Mouse (Mus musculus): ENCODE measurements around the gene B4galt3. TPM values are rescaled to one million over a fixed set of nuclear protein-coding genes. Genes with fewer than 3 reads are reported as not detected.

The B4galt3 gene
- polyA plus RNA-seq, 1 experiment from 2014 or later, result 113 TPM

- H3K4me1 ChIP-seq (ENCODE audit: control insufficient read depth, insufficient read depth, low read length), result 0 out of 2 replicates have a peak, but pooled peaks cover 1% of the 10 kb centered on the region
- 96% methylated on average over 1 of the region's 1 CpGs for WGBS
- ATAC-seq, result no peak
These were observed 42.2 kb upstream of the B4galt3 start for GRCm38 (mm10) chr1:171227879-171228278.

GRCm38 (mm10) chr1:171229750-171230149, 40.4 kb upstream of the B4galt3 start:
- 29% methylated on average over 6 of the region's 6 CpGs for WGBS
- no peak for ATAC-seq

More at GRCm38 (mm10) chr1:171227879-171228278, 42.2 kb upstream of the B4galt3 start:
- Histone ChIP-seq H3K4me3 (ENCODE audit: low read depth, low read length) (no peak overlapping the region), H3K27me3 (ENCODE audit: control insufficient read depth, insufficient read depth, low read depth, low read length) (no peaks in the 10 kb centered on the region), H3K27ac (ENCODE audit: low read length) (no peak overlapping the region), H3K36me3 (ENCODE audit: control insufficient read depth, insufficient read depth, low read length) (no peaks in the 10 kb centered on the region), H3K9me3 (replicated peaks; ENCODE audit: control insufficient read depth, low read length, poor library complexity, severe bottlenecking) (no peaks in the 10 kb centered on the region), H3K4me2 (ENCODE audit: low read length) (no peak overlapping the region), H3K9ac (ENCODE audit: low read depth, low read length) (no peak overlapping the region)

DNA sequence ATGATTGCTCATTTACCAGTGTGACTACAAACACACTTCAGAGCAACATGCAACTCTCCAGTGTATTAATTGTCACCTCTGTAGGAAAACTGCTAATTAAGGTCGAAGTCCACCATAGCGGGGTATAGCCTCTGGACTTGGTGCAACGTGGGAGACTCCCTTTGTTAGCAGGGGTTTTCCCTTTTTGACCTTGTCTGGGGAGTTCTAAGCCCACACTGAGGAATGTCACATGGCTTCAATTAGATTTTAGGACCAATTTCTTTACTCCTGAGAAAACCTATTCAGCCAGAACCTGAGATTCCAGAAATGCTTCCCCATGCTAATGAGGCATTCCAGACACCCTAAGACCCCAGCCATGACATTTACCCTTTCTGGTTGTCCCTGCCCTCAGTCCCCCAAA, 39.9 kb upstream of the B4galt3 start:
- Histone ChIP-seq H3K4me3 (ENCODE audit: low read depth, low read length) (no peak overlapping the region), H3K9me3 (replicated peaks; ENCODE audit: control insufficient read depth, low read length, poor library complexity, severe bottlenecking) (no peaks in the 10 kb centered on the region), H3K36me3 (ENCODE audit: control insufficient read depth, insufficient read depth, low read length) (peaks cover 5% of the 10 kb centered on the region), H3K9ac (ENCODE audit: low read depth, low read length) (no peak overlapping the region), H3K4me2 (ENCODE audit: low read length) (no peak overlapping the region), H3K4me1 (ENCODE audit: control insufficient read depth, insufficient read depth, low read length) (no peaks in the 10 kb centered on the region), H3K27me3 (ENCODE audit: control insufficient read depth, insufficient read depth, low read depth, low read length) (no peaks in the 10 kb centered on the region), H3K27ac (ENCODE audit: low read length) (no peak overlapping the region)
- 60% methylated on average over 3 of the region's 3 CpGs for WGBS
- no peak for ATAC-seq

More at GRCm38 (mm10) chr1:171229750-171230149, 40.4 kb upstream of the B4galt3 start:
- Histone ChIP-seq H3K27me3 (ENCODE audit: control insufficient read depth, insufficient read depth, low read depth, low read length) (no peaks in the 10 kb centered on the region), H3K4me1 (ENCODE audit: control insufficient read depth, insufficient read depth, low read length) (no peaks in the 10 kb centered on the region), H3K9me3 (replicated peaks; ENCODE audit: control insufficient read depth, low read length, poor library complexity, severe bottlenecking) (no peaks in the 10 kb centered on the region), H3K9ac (ENCODE audit: low read depth, low read length) (no peak overlapping the region), H3K36me3 (ENCODE audit: control insufficient read depth, insufficient read depth, low read length) (peaks cover under 1% of the 10 kb centered on the region), H3K4me3 (ENCODE audit: low read depth, low read length) (no peak overlapping the region), H3K27ac (ENCODE audit: low read length) (no peak overlapping the region), H3K4me2 (ENCODE audit: low read length) (no peak overlapping the region)

GRCm38 (mm10) chr1:171231844-171232243, 38.3 kb upstream of the B4galt3 start:
- Histone ChIP-seq H3K4me1 (ENCODE audit: control insufficient read depth, insufficient read depth, low read length) (no peaks in the 10 kb centered on the region), H3K4me2 (ENCODE audit: low read length) (no peak overlapping the region), H3K4me3 (ENCODE audit: low read depth, low read length) (no peak overlapping the region), H3K9me3 (replicated peaks; ENCODE audit: control insufficient read depth, low read length, poor library complexity, severe bottlenecking) (no peaks in the 10 kb centered on the region), H3K9ac (ENCODE audit: low read depth, low read length) (no peak overlapping the region), H3K27me3 (ENCODE audit: control insufficient read depth, insufficient read depth, low read depth, low read length) (no peaks in the 10 kb centered on the region), H3K27ac (ENCODE audit: low read length) (no peak overlapping the region), H3K36me3 (ENCODE audit: control insufficient read depth, insufficient read depth, low read length) (peaks cover 18% of the 10 kb centered on the region)
- 74% methylated on average over 4 of the region's 4 CpGs for WGBS
- ATAC-seq, result no peak

GRCm38 (mm10) chr1:171232348-171232747, 37.8 kb upstream of the B4galt3 start:
- Histone ChIP-seq H3K4me3 (ENCODE audit: low read depth, low read length) (no peak overlapping the region), H3K4me1 (ENCODE audit: control insufficient read depth, insufficient read depth, low read length) (no peaks in the 10 kb centered on the region), H3K27me3 (ENCODE audit: control insufficient read depth, insufficient read depth, low read depth, low read length) (no peaks in the 10 kb centered on the region), H3K36me3 (ENCODE audit: control insufficient read depth, insufficient read depth, low read length) (peaks cover 21% of the 10 kb centered on the region), H3K27ac (ENCODE audit: low read length) (no peak overlapping the region), H3K9ac (ENCODE audit: low read depth, low read length) (no peak overlapping the region), H3K9me3 (replicated peaks; ENCODE audit: control insufficient read depth, low read length, poor library complexity, severe bottlenecking) (no peaks in the 10 kb centered on the region), H3K4me2 (ENCODE audit: low read length) (no peak overlapping the region)
- ATAC-seq, result no peak
- 89% methylated on average over 5 of the region's 5 CpGs for WGBS

DNA sequence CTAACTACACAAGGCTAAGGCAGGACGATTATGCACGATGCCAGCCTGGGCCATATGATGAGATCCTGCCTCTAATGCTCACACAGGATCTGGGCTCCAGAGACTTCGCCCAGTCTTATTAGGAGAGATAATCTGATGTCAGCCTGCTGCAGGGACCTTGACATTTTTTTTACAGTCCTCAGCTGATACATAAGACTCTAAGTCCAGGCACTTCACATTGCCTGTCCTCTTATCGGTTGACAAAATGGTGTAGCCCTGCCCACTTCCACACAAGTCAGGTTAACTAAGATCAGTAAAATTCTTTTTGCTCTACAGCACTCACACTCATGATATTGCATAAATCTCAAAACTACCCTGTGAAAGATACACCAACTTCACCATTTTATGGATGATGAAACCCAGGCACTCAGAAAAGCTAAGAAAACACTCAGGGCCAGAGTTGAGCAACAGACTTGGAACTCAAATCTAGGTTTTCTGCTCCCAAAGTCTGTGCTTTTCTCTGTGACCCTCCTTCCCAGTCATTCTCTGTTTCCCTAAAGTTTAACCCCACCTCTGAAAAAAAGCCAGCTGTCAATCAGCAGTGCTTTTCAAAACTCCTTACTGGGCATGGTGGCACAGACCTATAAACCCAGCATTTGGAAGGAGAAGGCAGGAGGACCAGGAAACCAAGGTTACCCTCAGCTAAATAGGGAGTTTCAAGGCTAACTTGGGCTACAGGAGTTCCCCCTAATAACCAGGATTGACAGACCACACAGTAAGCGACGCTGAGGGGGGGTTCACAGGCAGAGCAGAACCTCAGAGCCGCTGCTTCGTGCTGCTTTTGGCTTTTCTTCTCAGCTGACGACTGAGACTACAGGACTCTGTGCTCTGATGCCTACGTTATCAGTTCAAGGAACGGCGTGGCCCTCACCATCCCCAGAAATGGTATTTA, 37.1 kb upstream of the B4galt3 start:
- Histone ChIP-seq H3K4me1 (ENCODE audit: control insufficient read depth, insufficient read depth, low read length) (no peaks in the 10 kb centered on the region), H3K27ac (ENCODE audit: low read length) (no peak overlapping the region), H3K9ac (ENCODE audit: low read depth, low read length) (no peak overlapping the region), H3K9me3 (replicated peaks; ENCODE audit: control insufficient read depth, low read length, poor library complexity, severe bottlenecking) (no peaks in the 10 kb centered on the region), H3K36me3 (ENCODE audit: control insufficient read depth, insufficient read depth, low read length) (peaks cover 27% of the 10 kb centered on the region), H3K27me3 (ENCODE audit: control insufficient read depth, insufficient read depth, low read depth, low read length) (no peaks in the 10 kb centered on the region), H3K4me3 (ENCODE audit: low read depth, low read length) (no peak overlapping the region), H3K4me2 (ENCODE audit: low read length) (no peak overlapping the region)
- ATAC-seq, result no peak
- 87% methylated on average over 12 of the region's 12 CpGs for WGBS

- Histone ChIP-seq H3K4me2 (ENCODE audit: low read length) (no peak within 1 kb of the TSS), H3K4me1 (ENCODE audit: control insufficient read depth, insufficient read depth, low read length) (no peaks in the 10 kb centered on the region), H3K4me3 (ENCODE audit: low read depth, low read length) (no peak within 1 kb of the TSS), H3K9ac (ENCODE audit: low read depth, low read length) (no peak within 1 kb of the TSS), H3K27me3 (ENCODE audit: control insufficient read depth, insufficient read depth, low read depth, low read length) (no peaks in the 10 kb centered on the region), H3K27ac (ENCODE audit: low read length) (no peak within 1 kb of the TSS), H3K9me3 (replicated peaks; ENCODE audit: control insufficient read depth, low read length, poor library complexity, severe bottlenecking) (no peaks in the 10 kb centered on the region), H3K36me3 (ENCODE audit: control insufficient read depth, insufficient read depth, low read length) (peaks cover 33% of the 10 kb centered on the region)
- 93% methylated on average over 14 of the region's 14 CpGs for WGBS
- no peak for ATAC-seq
These were observed 36.0 kb upstream of the B4galt3 start, which contains the start of gene Fcer1g for GRCm38 (mm10) chr1:171234126-171234525. Gene Fcer1g (minus strand): TSS chr1:171234365.

GRCm38 (mm10) chr1:171234538-171234937, 35.6 kb upstream of the B4galt3 start:
- Histone ChIP-seq H3K36me3 (ENCODE audit: control insufficient read depth, insufficient read depth, low read length) (peaks cover 34% of the 10 kb centered on the region), H3K4me3 (ENCODE audit: low read depth, low read length) (no peak overlapping the region), H3K4me1 (ENCODE audit: control insufficient read depth, insufficient read depth, low read length) (no peaks in the 10 kb centered on the region), H3K4me2 (ENCODE audit: low read length) (no peak overlapping the region), H3K9ac (ENCODE audit: low read depth, low read length) (no peak overlapping the region), H3K27ac (ENCODE audit: low read length) (no peak overlapping the region), H3K27me3 (ENCODE audit: control insufficient read depth, insufficient read depth, low read depth, low read length) (no peaks in the 10 kb centered on the region), H3K9me3 (replicated peaks; ENCODE audit: control insufficient read depth, low read length, poor library complexity, severe bottlenecking) (no peaks in the 10 kb centered on the region)
- WGBS, result 94% methylated on average over 4 of the region's 4 CpGs
- no peak for ATAC-seq

DNA sequence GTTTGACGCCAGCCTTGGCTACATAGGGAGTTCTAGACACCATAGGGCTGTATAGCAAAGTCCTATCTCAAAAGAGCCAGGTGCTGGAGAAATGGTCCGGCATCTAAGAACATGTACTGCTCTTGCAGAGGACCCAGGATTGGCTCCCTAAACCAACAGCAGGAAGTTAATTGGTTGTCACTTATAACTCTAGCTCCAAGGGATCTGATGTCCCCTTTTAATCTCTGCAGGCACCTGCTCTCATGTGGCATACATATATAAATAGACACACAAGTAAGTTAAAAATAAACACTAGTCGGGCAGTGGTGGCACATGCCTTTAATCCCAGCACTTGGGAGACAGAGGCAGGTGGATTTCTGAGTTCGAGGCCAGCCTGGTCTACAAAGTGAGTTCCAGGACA, 34.3 kb upstream of the B4galt3 start:
- H3K9ac ChIP-seq (ENCODE audit: low read depth, low read length), result no peak overlapping the region
- 90% methylated on average over 4 of the region's 4 CpGs for WGBS
- no peak overlapping the region for H3K4me2 ChIP-seq (ENCODE audit: low read length)
- no peak overlapping the region for H3K27ac ChIP-seq (ENCODE audit: low read length)
- peaks cover 45% of the 10 kb centered on the region for H3K36me3 ChIP-seq (ENCODE audit: control insufficient read depth, insufficient read depth, low read length)
- H3K4me1 ChIP-seq (ENCODE audit: control insufficient read depth, insufficient read depth, low read length), result no peaks in the 10 kb centered on the region
- no peak for ATAC-seq
- H3K9me3 ChIP-seq (replicated peaks; ENCODE audit: control insufficient read depth, low read length, poor library complexity, severe bottlenecking), result no peaks in the 10 kb centered on the region
- no peaks in the 10 kb centered on the region for H3K27me3 ChIP-seq (ENCODE audit: control insufficient read depth, insufficient read depth, low read depth, low read length)
- no peak overlapping the region for H3K4me3 ChIP-seq (ENCODE audit: low read depth, low read length)

Measured in midbrain, embryonic 16.5 days (tissue).